Mouse (Mus musculus): ENCODE data around the gene Popdc3. TPM values are rescaled to one million over a fixed set of nuclear protein-coding genes. Genes with fewer than 3 reads are reported as not detected.
A peak's percentile ranks its signal among the peaks of the same experiment; 100 is the strongest.

Gene Popdc3
- polyA plus RNA-seq, 1 experiment from 2014 or later, result 1.0 TPM

DNA sequence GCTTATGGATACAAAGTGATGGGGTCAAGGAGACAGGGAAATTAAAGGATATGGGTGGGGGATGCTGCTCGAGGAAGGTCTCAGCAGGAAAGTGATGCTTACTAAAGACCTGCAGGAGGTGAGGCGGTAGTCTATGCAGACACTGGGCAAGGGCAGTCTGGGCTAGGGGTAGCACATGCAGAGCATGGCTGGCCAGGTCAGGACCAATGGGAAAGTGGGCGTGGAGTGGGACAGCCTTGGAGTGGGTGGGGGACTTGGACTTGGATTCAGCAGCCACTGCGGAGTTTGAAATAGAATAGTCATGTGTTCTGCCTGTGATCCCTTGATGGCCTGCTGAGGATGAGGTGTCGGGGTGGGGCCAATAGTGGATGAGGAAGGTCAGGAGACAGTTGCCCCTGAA lies 141.0 kb downstream of the Popdc3 start:
- 79% methylated on average over 5 of the region's 5 CpGs for WGBS
- Histone ChIP-seq H3K36me3 (ENCODE audit: control insufficient read depth, insufficient read depth, low read length) (no peaks in the 10 kb centered on the region), H3K4me3 (ENCODE audit: low read length) (no peak overlapping the region), H3K27ac (ENCODE audit: low read length) (no peak overlapping the region), H3K27me3 (ENCODE audit: control insufficient read depth, insufficient read depth, low read depth, low read length) (no peaks in the 10 kb centered on the region), H3K9ac (ENCODE audit: low read length) (no peak overlapping the region), H3K9me3 (ENCODE audit: control insufficient read depth, low read length) (no peaks in the 10 kb centered on the region), H3K4me1 (replicated peaks; ENCODE audit: control insufficient read depth, insufficient read depth, low read length) (no peaks in the 10 kb centered on the region), H3K4me2 (ENCODE audit: low read depth, low read length) (no peak overlapping the region)
- no peak for ATAC-seq (ENCODE audit: low read depth)

GRCm38 (mm10) chr10:45320296-45320695 lies 142.4 kb downstream of the Popdc3 start:
- Histone ChIP-seq H3K36me3 (ENCODE audit: control insufficient read depth, insufficient read depth, low read length) (no peaks in the 10 kb centered on the region), H3K27ac (ENCODE audit: low read length) (no peak overlapping the region), H3K4me1 (replicated peaks; ENCODE audit: control insufficient read depth, insufficient read depth, low read length) (no peaks in the 10 kb centered on the region), H3K4me3 (ENCODE audit: low read length) (no peak overlapping the region), H3K9me3 (ENCODE audit: control insufficient read depth, low read length) (no peaks in the 10 kb centered on the region), H3K27me3 (ENCODE audit: control insufficient read depth, insufficient read depth, low read depth, low read length) (no peaks in the 10 kb centered on the region), H3K4me2 (ENCODE audit: low read depth, low read length) (no peak overlapping the region), H3K9ac (ENCODE audit: low read length) (no peak overlapping the region)
- no peak for ATAC-seq (ENCODE audit: low read depth)
- 85% methylated on average over 3 of the region's 3 CpGs for WGBS

- Histone ChIP-seq H3K4me1 (replicated peaks; ENCODE audit: control insufficient read depth, insufficient read depth, low read length) (no peaks in the 10 kb centered on the region), H3K9me3 (ENCODE audit: control insufficient read depth, low read length) (no peaks in the 10 kb centered on the region), H3K4me3 (ENCODE audit: low read length) (no peak overlapping the region), H3K27ac (ENCODE audit: low read length) (no peak overlapping the region), H3K9ac (ENCODE audit: low read length) (no peak overlapping the region), H3K27me3 (ENCODE audit: control insufficient read depth, insufficient read depth, low read depth, low read length) (no peaks in the 10 kb centered on the region), H3K4me2 (ENCODE audit: low read depth, low read length) (no peak overlapping the region), H3K36me3 (ENCODE audit: control insufficient read depth, insufficient read depth, low read length) (no peaks in the 10 kb centered on the region)
- ATAC-seq (ENCODE audit: low read depth), result no peak
- WGBS, result 71% methylated on average over 1 of the region's 1 CpGs
Observed at GRCm38 (mm10) chr10:45324159-45324558, 146.3 kb downstream of the Popdc3 start.

DNA sequence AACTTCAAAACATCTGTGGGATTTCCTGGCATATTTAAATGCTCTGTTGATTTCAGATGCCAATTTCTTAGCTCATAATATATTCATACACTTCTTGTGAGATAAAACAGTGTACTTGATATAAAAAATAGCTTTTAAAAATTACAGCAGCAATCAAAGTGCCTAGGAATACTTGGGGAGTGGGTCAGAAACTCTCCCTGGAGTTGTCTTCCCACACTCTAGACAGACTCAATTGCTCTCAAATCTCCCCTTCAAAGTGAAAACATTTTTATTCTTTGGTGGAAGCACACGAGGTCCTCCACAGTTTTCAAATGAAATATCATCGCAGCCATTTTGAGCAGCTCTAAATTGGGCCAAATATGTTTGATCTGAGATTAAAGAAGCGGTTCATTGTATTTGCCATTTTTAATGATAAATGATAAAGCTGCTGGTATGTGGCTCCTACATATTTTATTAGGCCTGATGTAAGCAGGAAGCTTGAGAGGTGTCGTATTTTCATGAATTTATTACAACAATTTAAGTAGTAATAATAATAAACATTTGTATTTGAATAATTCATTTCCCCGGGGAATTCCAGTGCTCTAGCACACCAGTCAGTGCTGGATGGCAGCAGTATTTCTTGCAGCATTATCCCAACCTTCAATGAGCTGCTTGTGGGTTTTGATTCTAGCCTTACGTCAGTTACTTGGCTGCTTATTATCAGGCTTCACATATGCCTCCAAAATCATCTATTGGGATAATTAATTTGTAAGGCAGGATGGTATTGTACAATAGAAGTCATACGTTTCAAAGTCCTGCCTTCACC lies 150.5 kb downstream of the Popdc3 start:
- H3K4me3 ChIP-seq (ENCODE audit: low read length), result no peak overlapping the region
- H3K4me1 ChIP-seq (replicated peaks; ENCODE audit: control insufficient read depth, insufficient read depth, low read length), result no peaks in the 10 kb centered on the region
- no peaks in the 10 kb centered on the region for H3K36me3 ChIP-seq (ENCODE audit: control insufficient read depth, insufficient read depth, low read length)
- no peak overlapping the region for H3K27ac ChIP-seq (ENCODE audit: low read length)
- no peak overlapping the region for H3K9ac ChIP-seq (ENCODE audit: low read length)
- no peaks in the 10 kb centered on the region for H3K27me3 ChIP-seq (ENCODE audit: control insufficient read depth, insufficient read depth, low read depth, low read length)
- ATAC-seq (ENCODE audit: low read depth), result no peak
- H3K9me3 ChIP-seq (ENCODE audit: control insufficient read depth, low read length), result no peaks in the 10 kb centered on the region
- WGBS, result 67% methylated on average over 7 of the region's 7 CpGs
- no peak overlapping the region for H3K4me2 ChIP-seq (ENCODE audit: low read depth, low read length)

- Histone ChIP-seq H3K4me2 (ENCODE audit: low read depth, low read length) (peak overlapping the region; percentile 85), H3K4me3 (ENCODE audit: low read length) (peak overlapping the region; percentile 70), H3K36me3 (ENCODE audit: control insufficient read depth, insufficient read depth, low read length) (no peaks in the 10 kb centered on the region), H3K9ac (ENCODE audit: low read length) (no peak overlapping the region), H3K27ac (ENCODE audit: low read length) (no peak overlapping the region), H3K9me3 (ENCODE audit: control insufficient read depth, low read length) (no peaks in the 10 kb centered on the region), H3K4me1 (replicated peaks; ENCODE audit: control insufficient read depth, insufficient read depth, low read length) (no peaks in the 10 kb centered on the region), H3K27me3 (ENCODE audit: control insufficient read depth, insufficient read depth, low read depth, low read length) (peaks cover 21% of the 10 kb centered on the region)
- 24% methylated on average over 7 of the region's 7 CpGs for WGBS
- no peak for ATAC-seq (ENCODE audit: low read depth)
Observed at GRCm38 (mm10) chr10:45334925-45335324, 157.0 kb downstream of the Popdc3 start.

DNA sequence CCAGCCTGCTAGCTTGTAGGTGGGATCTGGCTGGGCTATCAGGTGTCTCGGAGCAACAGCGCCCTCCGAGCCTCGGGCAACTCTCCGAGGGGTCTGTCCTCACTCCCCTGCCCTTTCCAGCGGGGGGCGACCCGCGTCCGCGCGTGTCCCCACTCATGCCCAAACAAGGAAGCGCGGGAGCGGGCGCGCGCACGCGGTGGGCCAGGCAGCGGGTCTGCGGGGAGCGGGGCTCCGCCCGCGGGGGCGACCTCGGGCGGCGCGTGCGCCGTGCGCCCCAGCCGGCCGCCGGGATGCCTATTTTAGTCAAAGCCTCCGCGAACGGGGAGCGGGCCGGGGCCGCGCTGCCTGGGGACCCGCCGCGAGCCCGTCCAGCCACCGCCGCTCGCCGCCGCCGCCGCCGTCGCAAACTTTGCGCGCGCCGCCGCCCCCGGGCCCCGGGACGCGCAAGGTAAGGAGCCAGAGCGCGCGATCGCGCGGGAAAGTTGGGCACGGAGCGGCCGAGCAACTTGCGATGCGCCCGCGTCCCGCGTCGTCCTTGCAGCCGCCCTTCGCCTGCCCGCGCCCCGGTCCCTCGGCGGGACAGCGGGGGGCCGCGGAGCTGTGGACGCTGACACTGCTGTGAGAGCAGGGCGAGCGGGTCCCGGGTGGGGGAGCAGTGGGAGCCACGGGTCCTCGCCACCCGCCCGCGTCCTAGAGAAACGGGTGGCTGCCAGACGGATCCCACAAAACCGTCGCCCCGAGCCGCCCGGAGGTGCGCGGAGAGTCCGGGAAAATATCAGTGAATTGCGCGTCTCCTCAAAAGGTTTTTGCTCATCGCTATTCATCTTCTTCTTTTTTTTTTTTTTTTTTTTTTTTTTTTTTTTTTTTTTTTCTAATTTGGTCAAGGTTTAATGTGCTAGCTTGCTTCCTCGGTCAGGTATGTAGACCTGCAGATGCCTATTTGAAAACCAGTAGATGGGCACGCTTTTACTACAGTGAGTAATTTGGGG lies 157.8 kb downstream of the Popdc3 start, which contains the start of gene Bves:
Bves (plus strand) TSS at position 339 of the 989 bp plus-strand sequence.
- ATAC-seq (ENCODE audit: low read depth), result peak; percentile 79
- no peaks in the 10 kb centered on the region for H3K36me3 ChIP-seq (ENCODE audit: control insufficient read depth, insufficient read depth, low read length)

GRCm38 (mm10) chr10:45339106-45339505 lies 161.2 kb downstream of the Popdc3 start:
- ATAC-seq (ENCODE audit: low read depth), result no peak
- H3K36me3 ChIP-seq (ENCODE audit: control insufficient read depth, insufficient read depth, low read length), result no peaks in the 10 kb centered on the region
- H3K4me3 ChIP-seq (ENCODE audit: low read length), result no peak overlapping the region
- H3K27ac ChIP-seq (ENCODE audit: low read length), result no peak overlapping the region
- WGBS, result 66% methylated on average over 7 of the region's 7 CpGs
- H3K9me3 ChIP-seq (ENCODE audit: control insufficient read depth, low read length), result no peaks in the 10 kb centered on the region
- H3K9ac ChIP-seq (ENCODE audit: low read length), result no peak overlapping the region
- H3K4me1 ChIP-seq (replicated peaks; ENCODE audit: control insufficient read depth, insufficient read depth, low read length), result no peaks in the 10 kb centered on the region
- H3K4me2 ChIP-seq (ENCODE audit: low read depth, low read length), result no peak overlapping the region
- peaks cover 21% of the 10 kb centered on the region for H3K27me3 ChIP-seq (ENCODE audit: control insufficient read depth, insufficient read depth, low read depth, low read length)

More for the DNA sequence above, 157.8 kb downstream of the Popdc3 start, which contains the start of gene Bves:
- no peaks in the 10 kb centered on the region for H3K9me3 ChIP-seq (ENCODE audit: control insufficient read depth, low read length)
- peak within 1 kb of the TSS; percentile 85 for H3K4me2 ChIP-seq (ENCODE audit: low read depth, low read length)
- WGBS, result 2% methylated on average over 74 of the region's 116 CpGs
- H3K27ac ChIP-seq (ENCODE audit: low read length), result no peak within 1 kb of the TSS
- H3K4me3 ChIP-seq (ENCODE audit: low read length), result peak within 1 kb of the TSS; percentile 70
- H3K9ac ChIP-seq (ENCODE audit: low read length), result peak within 1 kb of the TSS; percentile 70
- no peaks in the 10 kb centered on the region for H3K4me1 ChIP-seq (replicated peaks; ENCODE audit: control insufficient read depth, insufficient read depth, low read length)
- peaks cover 21% of the 10 kb centered on the region for H3K27me3 ChIP-seq (ENCODE audit: control insufficient read depth, insufficient read depth, low read depth, low read length)

- WGBS, result 83% methylated on average over 4 of the region's 4 CpGs
- Histone ChIP-seq H3K4me1 (replicated peaks; ENCODE audit: control insufficient read depth, insufficient read depth, low read length) (no peaks in the 10 kb centered on the region), H3K27me3 (ENCODE audit: control insufficient read depth, insufficient read depth, low read depth, low read length) (no peaks in the 10 kb centered on the region), H3K27ac (ENCODE audit: low read length) (no peak overlapping the region), H3K36me3 (ENCODE audit: control insufficient read depth, insufficient read depth, low read length) (no peaks in the 10 kb centered on the region), H3K4me2 (ENCODE audit: low read depth, low read length) (no peak overlapping the region), H3K4me3 (ENCODE audit: low read length) (no peak overlapping the region), H3K9me3 (ENCODE audit: control insufficient read depth, low read length) (no peaks in the 10 kb centered on the region), H3K9ac (ENCODE audit: low read length) (no peak overlapping the region)
- ATAC-seq (ENCODE audit: low read depth), result no peak
Observed at GRCm38 (mm10) chr10:45344381-45344780, 166.5 kb downstream of the Popdc3 start.

DNA sequence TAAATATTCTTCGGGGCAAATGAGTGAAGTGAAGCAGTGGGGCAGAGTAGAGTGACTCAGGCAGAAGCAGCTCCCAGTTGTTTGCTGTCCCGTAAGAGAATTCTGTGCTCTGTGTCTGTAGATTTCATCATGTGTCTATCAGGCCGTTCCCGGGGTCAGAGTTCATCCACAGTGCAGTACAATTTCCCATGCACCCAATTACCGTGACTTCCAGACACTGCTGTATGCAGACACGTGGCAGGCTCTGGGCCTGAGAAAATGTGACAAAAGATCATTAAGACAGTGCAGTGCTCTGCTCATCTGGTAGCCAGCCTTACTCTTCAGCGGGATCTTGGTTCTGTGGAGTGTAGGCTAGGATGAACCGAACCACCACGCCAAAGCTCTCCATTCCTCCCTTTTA lies 167.3 kb downstream of the Popdc3 start:
- H3K4me1 ChIP-seq (replicated peaks; ENCODE audit: control insufficient read depth, insufficient read depth, low read length), result no peaks in the 10 kb centered on the region
- no peaks in the 10 kb centered on the region for H3K36me3 ChIP-seq (ENCODE audit: control insufficient read depth, insufficient read depth, low read length)
- WGBS, result 78% methylated on average over 9 of the region's 9 CpGs
- H3K4me2 ChIP-seq (ENCODE audit: low read depth, low read length), result no peak overlapping the region
- no peak for ATAC-seq (ENCODE audit: low read depth)
- H3K4me3 ChIP-seq (ENCODE audit: low read length), result no peak overlapping the region
- no peaks in the 10 kb centered on the region for H3K27me3 ChIP-seq (ENCODE audit: control insufficient read depth, insufficient read depth, low read depth, low read length)
- no peak overlapping the region for H3K27ac ChIP-seq (ENCODE audit: low read length)
- H3K9ac ChIP-seq (ENCODE audit: low read length), result no peak overlapping the region
- no peaks in the 10 kb centered on the region for H3K9me3 ChIP-seq (ENCODE audit: control insufficient read depth, low read length)

Measured in lung, embryonic 16.5 days (tissue).